Mouse (Mus musculus): ENCODE data around the gene Rmi1. TPM values are rescaled to one million over a fixed set of nuclear protein-coding genes. Genes with fewer than 3 reads are reported as not detected.

Rmi1 gene
- 28.6 TPM for total RNA-seq (2023)

DNA sequence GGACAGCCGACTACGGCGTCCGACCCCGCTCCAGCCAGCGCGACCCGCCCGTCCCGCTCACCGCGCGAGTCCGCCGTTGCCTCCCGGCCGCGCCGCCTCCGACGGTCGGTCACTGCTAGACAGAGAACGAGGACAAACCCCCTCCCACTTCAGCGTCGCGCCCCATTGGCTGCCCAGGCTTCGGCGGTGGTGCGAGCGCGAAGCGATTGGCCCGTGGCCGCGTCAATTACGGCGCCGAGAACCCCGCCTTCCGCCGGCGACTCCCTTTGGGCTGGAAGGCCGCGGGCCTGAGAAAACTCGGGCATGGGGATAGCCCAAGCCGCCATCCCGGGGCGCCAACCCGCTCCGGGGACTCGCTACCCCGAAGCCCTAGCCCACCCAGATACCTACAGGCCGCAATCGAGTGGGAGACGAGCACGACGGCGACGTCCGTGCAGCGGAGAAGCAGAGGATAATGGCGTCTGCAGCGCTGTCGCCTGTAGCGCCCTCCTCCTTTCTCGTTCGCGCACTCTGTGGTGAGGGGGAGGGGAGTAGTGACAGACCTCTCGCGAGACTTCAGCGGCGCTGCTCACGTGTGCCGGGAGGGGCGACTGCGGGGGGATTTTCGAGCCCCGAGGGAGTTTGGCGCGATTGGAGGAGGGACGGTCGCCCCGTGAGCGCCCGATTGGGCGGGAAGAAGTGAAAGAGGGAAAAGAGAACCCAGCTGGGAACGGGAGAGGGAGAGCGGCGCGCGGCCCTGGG lies at the start of gene Rmi1:
TSS of gene Rmi1 (plus strand) at position 246 of the 741 bp plus-strand sequence.

DNA sequence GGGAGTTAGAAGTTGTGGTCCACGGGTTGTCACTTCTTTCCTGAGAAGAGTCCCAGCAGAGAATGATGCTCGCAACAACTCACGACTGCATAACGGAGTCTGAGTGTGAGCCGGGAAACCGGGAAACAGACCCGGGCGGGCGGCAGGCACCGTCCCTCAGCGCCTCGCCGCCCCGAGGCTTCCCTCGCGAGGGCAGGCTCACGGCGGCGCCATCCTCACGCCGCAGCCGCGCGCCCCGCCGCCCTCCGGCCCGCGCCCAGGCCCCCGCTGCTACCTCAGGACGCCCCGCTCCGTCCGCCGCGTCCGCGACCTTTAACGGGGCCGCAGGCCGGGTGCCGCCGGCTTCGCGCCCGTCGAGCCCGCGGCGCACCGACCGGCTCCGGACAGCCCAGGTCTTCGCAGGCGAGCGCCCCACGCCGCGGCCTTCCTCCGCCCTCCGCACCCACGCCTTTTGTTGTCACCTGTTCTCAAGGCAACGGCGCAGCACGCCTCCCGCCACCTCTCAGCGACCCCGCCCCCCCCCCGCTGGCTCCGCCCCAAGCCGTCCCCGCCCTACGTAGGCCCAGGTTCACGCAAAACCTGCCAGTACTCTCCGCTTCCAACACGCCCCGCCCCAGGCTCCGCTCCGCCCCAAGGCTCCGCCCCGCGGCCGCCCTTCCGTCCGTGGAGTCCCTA lies 43.3 kb upstream of the Rmi1 start, which contains the start of gene Kif27:
TSS of gene Kif27 (minus strand) at position 494 of the 675 bp plus-strand sequence.

DNA sequence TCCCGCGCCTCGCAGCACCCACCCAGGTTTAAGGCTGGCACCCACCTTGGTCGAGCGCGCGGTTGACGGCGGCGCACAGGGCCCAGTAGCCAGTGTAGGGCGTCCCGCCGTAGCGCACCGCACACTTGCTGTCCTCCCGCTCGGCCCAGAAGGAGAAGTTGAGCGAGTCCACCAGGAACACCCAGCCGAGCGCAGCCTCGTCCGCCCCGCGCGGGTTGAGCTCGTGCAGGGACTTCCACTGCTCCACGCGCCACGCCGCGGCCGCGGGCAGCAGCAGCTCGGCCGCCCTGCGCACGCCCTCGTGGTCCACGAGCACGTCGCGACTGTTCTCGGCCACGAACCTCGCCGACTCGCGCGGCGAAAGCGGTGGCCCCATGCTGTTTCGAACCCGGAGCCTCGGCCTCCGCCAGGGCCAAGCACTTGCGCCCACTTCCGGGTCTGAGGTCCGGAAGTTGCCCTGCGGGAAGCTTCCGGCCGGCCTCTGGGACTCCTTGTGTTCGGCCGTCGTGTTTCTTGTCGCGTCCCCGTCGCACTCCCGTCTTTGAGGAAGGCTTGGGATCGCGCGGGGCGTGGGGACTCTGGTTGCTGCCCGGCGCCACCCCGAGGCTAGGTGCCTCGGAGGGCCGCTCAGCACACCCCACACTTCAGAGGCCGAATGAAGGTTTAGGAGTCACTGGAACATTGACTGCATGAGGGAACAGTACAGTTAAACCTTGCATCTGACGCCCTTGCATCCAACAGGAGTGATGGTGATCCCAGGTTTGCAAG lies 17.1 kb upstream of the Rmi1 start, which contains the start of gene 2210016F16Rik:
TSS of gene 2210016F16Rik (minus strand) at position 447 of the 768 bp plus-strand sequence.

DNA sequence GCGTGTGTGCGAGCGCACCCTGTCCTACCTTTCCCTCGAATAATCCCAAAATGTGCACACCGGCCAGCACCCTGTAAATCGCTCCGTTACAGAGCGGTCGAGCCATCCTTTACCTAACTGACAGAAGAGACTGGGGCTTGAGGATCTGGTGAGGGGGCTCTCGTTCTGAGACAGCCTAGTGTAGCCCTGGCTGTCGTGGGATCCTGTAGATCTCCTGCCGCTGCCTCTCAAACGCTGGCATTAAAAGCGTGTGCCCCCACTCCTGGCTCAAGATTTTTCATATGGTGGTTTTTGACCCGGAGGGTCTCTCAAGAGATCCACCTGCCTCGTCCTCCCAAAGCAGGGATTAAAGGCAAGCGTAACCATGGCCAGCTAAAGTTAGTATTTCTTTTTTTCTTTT lies 1.2 kb downstream of the Rmi1 start, which contains the start of gene Hnrnpk:
TSS of gene Hnrnpk (minus strand) at position 101 of the 400 bp plus-strand sequence.

Other genes with a start within 250 kb of the Rmi1 start
- gene Idnk, start 244.6 kb upstream of the Rmi1 start, total RNA-seq (2023): 102 TPM
- gene Ubqln1, start 186.6 kb upstream of the Rmi1 start, total RNA-seq (2023): 85.4 TPM
- 1.6 TPM for gene Gkap1, start 126.5 kb upstream of the Rmi1 start, total RNA-seq (2023)
- gene Kif27, start 43.1 kb upstream of the Rmi1 start, total RNA-seq (2023): not detected
- gene 2210016F16Rik, start 17.0 kb upstream of the Rmi1 start, total RNA-seq (2023): 16.2 TPM
- 1,173 TPM for gene Hnrnpk, start 1.1 kb downstream of the Rmi1 start, total RNA-seq (2023)
- 0.12 TPM for gene Slc28a3, start 208.6 kb downstream of the Rmi1 start, total RNA-seq (2023)